Mouse (Mus musculus): ENCODE data around the gene Pigc.

Gene Pigc

GRCm38 (mm10) chr1:162008631-162009067 lies 39.7 kb downstream of the Pigc start:
- no peak for DNase-seq (ENCODE audit: low spot score)

- DNase-seq (ENCODE audit: low spot score) = no peak
Observed at GRCm38 (mm10) chr1:162009086-162009485, 40.1 kb downstream of the Pigc start.

- no peak for DNase-seq (ENCODE audit: low spot score)
Observed at GRCm38 (mm10) chr1:162011523-162012245, 42.7 kb downstream of the Pigc start.

GRCm38 (mm10) chr1:162013561-162013960 lies 44.6 kb downstream of the Pigc start:
- DNase-seq (ENCODE audit: low spot score) = no peak

- DNase-seq (ENCODE audit: low spot score) = no peak
Observed at GRCm38 (mm10) chr1:162015247-162015862, 46.4 kb downstream of the Pigc start.

- no peak for DNase-seq (ENCODE audit: low spot score)
Observed at GRCm38 (mm10) chr1:162016982-162017381, 48.0 kb downstream of the Pigc start.

- no peak for DNase-seq (ENCODE audit: low spot score)
Observed at GRCm38 (mm10) chr1:162017975-162018600, 49.1 kb downstream of the Pigc start.

- no peak for DNase-seq (ENCODE audit: low spot score)
Observed at GRCm38 (mm10) chr1:162018601-162018977, 49.6 kb downstream of the Pigc start.

GRCm38 (mm10) chr1:162020303-162020731 lies 51.3 kb downstream of the Pigc start:
- no peak for DNase-seq (ENCODE audit: low spot score)

GRCm38 (mm10) chr1:162020766-162021165 lies 51.8 kb downstream of the Pigc start:
- no peak for DNase-seq (ENCODE audit: low spot score)

Measured in testis, postnatal 14 days (tissue).